Mouse (Mus musculus) cerebellum, postnatal 36 days (tissue): ENCODE results near the gene 6330409D20Rik.

Experiments
- DNase-seq, 2 experiments: peaks; one replicate each; pipeline ENCODE4 v3.0.0; 2021 to 2022; ENCODE audit warnings: mixed read lengths in 2 of 2

The 6330409D20Rik gene

DNA sequence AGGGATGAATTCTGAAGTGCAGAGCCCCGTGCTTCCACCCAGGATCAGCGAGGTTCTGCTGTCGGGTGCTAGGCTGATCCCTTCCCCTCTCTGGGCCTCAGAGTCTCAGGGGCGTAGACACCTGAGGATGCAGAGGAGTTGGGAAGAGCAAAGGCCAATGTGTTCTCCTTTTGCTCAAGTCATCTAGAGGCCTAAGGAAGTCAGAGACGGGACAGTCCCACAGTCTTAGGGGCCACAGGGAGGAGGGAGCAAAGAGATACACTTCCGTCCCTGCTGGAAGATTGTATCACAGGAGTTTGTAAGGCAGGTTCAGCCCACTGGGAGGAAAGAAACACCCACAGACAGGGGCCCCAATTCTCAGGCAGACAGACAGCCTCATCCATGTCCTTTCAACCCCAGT, 18.8 kb downstream of the 6330409D20Rik start:
- no peak for DNase-seq

DNA sequence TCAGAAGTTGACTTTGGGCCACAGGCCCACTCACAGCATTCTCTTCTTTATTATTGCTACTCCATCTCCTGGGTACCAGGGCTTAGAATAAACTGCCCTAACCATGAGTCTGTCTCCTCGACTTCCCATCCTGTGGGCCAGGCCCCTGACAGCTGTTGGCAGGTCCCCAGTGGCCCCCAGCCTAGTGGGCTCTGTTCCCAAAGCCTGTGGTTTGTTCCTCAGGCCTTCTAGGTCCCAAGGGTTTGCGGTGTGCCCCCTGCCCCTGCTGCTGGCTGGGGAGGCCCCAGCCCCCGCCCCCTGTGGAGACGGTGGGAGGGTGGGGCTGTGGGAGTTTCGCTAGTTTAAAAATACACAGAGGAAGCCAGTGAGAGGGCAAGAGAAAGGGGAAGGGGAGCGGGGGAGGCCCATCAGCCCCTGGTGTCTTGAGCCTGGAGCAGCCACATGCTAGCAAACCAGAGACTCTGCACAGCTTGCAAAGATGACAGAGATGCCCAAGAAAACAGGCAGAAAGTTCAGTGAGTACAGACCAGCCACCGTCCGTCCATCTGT, 20.1 kb downstream of the 6330409D20Rik start, which contains the start of gene Sh2d3c:
Gene Sh2d3c, plus strand, starts transcription at position 375 of the 549 bp plus-strand sequence.
- DNase-seq = no peak

- DNase-seq = no peak
These were observed 20.8 kb downstream of the 6330409D20Rik start for GRCm38 (mm10) chr2:32720053-32720452.

GRCm38 (mm10) chr2:32718761-32719160, 22.1 kb downstream of the 6330409D20Rik start:
- DNase-seq = no peak

DNA sequence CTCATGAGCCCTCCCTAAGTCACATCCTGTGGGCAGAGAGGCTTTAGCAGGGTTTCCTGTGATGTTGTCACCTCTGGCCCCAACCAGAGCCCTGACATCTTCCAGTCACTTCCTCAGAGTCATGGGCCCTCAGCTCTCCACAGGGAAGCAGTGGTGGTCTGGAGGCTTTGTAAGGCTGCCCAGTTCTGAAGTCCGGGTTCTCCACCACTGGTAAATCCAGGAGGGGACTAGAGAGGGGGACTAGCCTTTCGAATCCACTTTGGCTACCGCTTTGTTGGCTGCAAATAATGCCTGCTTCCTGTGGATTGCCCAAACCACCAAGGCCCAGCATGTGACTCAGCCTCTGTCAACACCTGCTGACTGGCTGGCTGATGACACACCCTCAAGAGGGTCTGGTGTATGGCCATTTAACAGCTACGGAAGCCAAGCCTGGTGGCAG, 25.8 kb downstream of the 6330409D20Rik start:
- no peak for DNase-seq

GRCm38 (mm10) chr2:32714117-32714986, 26.5 kb downstream of the 6330409D20Rik start:
- no peak for DNase-seq

- peak; percentile 91 to 93 for DNase-seq
These were observed 27.6 kb downstream of the 6330409D20Rik start, which contains the start of gene Cdk9 for GRCm38 (mm10) chr2:32712934-32713817. Gene Cdk9 (minus strand): TSS chr2:32713076.

- peak; percentile 91 to 96 for DNase-seq
These were observed 28.3 kb downstream of the 6330409D20Rik start for GRCm38 (mm10) chr2:32712586-32712933.

- peak in 1 of 2 experiments; percentile 47 for DNase-seq
These were observed 28.7 kb downstream of the 6330409D20Rik start for GRCm38 (mm10) chr2:32712108-32712551.

GRCm38 (mm10) chr2:32711301-32712056, 29.3 kb downstream of the 6330409D20Rik start:
- no peak for DNase-seq

DNA sequence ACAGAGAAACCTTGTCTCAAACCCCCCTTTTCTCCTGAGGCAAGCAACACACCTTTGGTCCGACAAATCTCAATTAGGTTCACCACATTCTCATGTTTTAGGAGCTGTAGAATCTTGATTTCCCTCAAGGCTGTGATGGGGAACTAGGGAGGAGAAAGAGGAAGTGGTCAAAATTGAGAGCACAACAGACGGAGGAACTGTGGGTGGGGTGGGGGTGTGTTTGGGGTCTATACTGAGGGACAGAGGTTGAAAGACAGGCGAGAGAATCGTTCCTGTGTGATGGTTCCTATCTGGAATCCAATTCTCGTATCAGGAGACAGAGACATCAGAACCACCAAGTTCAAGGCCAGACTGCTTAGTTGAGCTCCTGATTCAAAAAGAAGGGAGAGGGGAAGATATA, 30.4 kb downstream of the 6330409D20Rik start:
- no peak for DNase-seq

DNA sequence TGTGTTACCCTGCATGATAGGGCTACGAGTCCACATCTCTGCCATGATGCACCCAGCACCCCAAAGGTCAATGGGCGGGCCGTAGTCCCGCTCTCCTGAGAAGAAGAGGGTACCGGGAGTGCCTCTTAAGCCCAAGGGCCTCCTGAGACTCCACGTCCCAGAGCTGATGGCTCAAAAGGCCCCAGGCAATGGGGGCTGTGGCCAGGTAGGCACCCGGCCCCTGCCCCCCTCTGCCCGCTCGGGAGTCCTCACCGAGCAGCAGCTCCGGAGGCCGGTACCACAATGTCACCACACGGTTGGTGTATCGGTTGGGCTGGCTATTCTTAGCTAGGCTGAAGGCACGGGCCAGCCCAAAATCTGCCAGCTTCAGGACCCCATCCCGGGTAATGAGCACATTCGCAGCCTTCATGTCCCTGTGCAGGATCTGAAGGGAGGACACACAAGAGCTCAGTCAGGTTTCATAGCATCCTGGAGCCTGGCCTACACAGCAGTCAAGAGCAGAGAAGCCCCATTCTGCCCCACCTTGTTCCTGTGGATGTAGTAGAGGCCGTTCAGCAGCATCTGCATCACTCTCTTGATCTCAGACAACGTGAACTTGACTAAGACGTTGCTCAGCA, 31.2 kb downstream of the 6330409D20Rik start:
- no peak for DNase-seq

- DNase-seq = peak; percentile 29 to 41
These were observed 32.2 kb downstream of the 6330409D20Rik start for GRCm38 (mm10) chr2:32708643-32709042.

- no peak for DNase-seq
These were observed 33.8 kb downstream of the 6330409D20Rik start for GRCm38 (mm10) chr2:32706971-32707370.

GRCm38 (mm10) chr2:32705018-32705417, 35.8 kb downstream of the 6330409D20Rik start:
- no peak for DNase-seq

DNA sequence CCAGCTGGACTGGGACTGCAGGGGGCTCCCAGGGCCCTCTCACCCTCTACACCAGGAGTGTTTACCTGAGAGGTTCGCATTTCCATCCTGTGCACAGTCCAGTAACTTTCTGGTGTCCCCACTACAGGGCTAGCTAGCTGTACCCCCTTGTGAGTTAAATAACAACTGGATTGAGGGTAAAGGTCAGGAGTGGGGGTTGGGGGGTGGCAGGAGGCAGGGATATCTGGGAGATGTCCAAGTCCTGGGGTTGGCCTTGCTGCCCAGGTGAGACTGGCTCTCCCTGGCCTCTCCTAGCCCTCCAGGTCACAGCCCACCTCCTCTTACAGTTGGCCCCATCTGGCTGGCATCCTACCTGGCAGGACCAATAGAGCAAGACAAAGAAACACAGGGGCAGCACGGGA, 36.8 kb downstream of the 6330409D20Rik start, which contains the start of gene Fpgs:
Gene Fpgs, minus strand, starts transcription at position 125 of the 401 bp plus-strand sequence.
- no peak for DNase-seq

DNA sequence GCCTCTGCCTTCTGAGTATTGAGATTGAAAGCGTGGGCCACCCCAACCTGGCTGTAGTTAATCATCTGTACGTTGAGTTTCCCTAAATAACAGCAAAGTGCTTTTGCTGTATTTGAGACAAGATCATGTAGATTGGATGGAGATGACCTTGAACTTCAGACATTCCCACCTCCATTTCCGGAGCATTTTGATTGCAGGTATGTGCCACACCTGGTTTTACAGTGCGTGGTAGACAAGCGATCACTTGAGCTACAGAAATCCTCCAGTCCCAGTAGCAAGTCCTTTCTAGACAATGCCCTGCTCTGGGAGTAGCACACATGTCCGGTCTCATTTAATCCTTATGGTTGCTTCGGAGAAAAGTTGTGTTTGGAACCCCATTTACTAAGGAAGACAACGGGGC, 37.8 kb downstream of the 6330409D20Rik start:
- no peak for DNase-seq

GRCm38 (mm10) chr2:32700966-32701743, 39.7 kb downstream of the 6330409D20Rik start:
- DNase-seq = no peak

DNA sequence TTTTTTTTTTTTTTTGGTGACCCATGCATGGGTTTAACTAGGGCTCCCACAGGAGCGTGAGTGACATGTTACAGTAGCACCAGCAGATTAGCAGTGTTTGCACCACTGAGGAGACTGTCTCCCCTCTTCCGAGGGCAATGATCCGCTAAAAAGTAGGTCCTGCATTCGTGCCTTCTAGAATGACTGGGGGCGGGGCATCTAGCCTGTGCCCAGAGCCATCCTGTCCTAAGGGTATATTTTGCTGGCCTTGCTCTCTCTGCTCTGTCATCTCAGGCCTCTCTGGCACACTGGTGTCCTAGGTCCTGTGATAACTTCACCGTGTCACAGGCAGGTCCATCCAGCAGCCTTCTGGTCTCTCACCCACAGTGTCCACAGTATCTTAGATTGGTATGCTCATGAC, 41.1 kb downstream of the 6330409D20Rik start:
- DNase-seq = no peak

DNA sequence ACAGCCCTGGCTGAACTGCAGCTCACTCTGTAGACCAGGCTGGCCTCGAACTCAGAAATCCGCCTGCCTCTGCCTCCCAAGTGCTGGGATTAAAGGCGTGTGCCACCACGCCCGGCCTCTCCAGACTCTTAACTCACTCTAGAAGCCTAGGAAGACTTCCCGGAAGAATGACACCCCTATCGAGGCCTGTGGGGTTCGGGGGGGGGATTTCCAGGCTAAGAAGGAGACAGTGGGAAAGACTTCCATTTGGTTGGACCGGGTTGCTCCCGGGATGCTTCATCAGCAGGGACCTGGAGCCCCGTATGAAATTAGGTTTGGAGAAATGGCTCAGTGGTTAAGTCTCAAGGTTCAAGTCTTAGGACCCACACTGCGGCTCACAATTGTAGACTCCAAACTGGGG, 46.1 kb downstream of the 6330409D20Rik start:
- DNase-seq = no peak
